Mouse (Mus musculus) bone marrow, adult 2 months (tissue): ENCODE measurements around the gene Amph.

ENCODE experiments used
- CTCF ChIP-seq: fragments of 200-500 bp; IDR thresholded peaks from 2 replicates; pipeline ENCODE4 v1.5.1; 2011; ENCODE audit warnings: low read length, control low read depth; ENCODE audit not compliant: control insufficient read depth, insufficient read depth
- POLR2A ChIP-seq: fragments of 200-500 bp; IDR thresholded peaks from 2 replicates; pipeline ENCODE4 v1.6.1; 2011; ENCODE audit warnings: low read depth, mild to moderate bottlenecking, control low read depth, low read length, borderline replicate concordance; ENCODE audit not compliant: control insufficient read depth

DNA sequence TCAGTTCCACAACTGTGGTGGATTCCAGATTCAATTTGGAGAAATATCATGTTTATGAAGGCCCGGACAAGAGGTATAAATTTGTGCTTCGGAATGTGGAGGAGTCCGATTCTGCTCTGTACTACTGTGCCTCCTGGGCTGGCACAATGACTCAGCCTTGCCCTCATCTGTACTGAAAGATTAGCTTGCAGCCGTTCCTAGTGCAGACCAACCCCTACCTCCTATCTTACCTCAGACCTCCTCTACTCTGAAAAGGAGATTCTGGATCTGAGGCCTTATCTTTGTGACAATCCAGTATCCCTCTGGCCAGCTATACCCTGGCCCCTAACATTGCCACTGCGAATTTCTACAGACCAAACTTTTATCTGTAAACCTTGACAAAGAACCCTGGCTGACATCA is 230.3 kb downstream of the Amph start:
- TF ChIP-seq CTCF: no peak
- no peak for TF ChIP-seq POLR2A
